Mouse (Mus musculus) fat pad, adult 2 months (tissue): ENCODE measurements at regions not wholly inside any gene's neighbourhood (a gene's known extent, or its start where the extent isn't known, plus 50 kb on each side); places are given as distances from the start of the nearest gene placed in this dataset.

ENCODE experiments used
- DNase-seq: peaks from one replicate; pipeline ENCODE4 v3.0.0-alpha.2; 2011; ENCODE audit warnings: low read depth, low spot score; ENCODE audit errors: extremely low read depth

- DNase-seq = no peak
Measured at GRCm38 (mm10) chr8:116314429-116315092, 190.2 kb upstream of the Dynlrb2 start.

GRCm38 (mm10) chr8:116298891-116299290 lies 205.9 kb upstream of the Dynlrb2 start:
- no peak for DNase-seq

GRCm38 (mm10) chr8:116290671-116291245 lies 214.0 kb upstream of the Dynlrb2 start:
- DNase-seq = no peak

GRCm38 (mm10) chr8:116289237-116289636 lies 215.5 kb upstream of the Dynlrb2 start:
- no peak for DNase-seq

- DNase-seq = no peak
Measured at GRCm38 (mm10) chr8:116283990-116284389, 220.8 kb upstream of the Dynlrb2 start.

DNA sequence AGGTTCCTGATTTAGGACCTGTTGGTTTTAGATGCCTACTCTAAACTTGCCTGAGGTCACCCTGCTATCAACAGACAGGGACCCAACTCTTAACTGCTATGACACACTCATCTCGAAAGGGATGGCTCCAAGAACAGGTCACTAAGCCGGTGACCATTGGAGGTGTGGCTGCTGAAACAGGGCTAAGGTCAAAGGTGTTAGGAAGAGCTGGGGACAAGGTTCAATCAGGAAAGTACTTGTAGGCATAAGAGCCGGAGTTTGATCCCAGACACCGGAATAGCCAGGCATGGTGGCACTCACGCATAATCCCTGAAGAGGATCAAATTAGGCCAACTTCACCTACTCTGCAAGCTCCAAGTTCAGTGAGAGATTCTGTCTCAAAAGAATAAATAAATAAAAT lies 222.4 kb upstream of the Dynlrb2 start:
- no peak for DNase-seq

DNA sequence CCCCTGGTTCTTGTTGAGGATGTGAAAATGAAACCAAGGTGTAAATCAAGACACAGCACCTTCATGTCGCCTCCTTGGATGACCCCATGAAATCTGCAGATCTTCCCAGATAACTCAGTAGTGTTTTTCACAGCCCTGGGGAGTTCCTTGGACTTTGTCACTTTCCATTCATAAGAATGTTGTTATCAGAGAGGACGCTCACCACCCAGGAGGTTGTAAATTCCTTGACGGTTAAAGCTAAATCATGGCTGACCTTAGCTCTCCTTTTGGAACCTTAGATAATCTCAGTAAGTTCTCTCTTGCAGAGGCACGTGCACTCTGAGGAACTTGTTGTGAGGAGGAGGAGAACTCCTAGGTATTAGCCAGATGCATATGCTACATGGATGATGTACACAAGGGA lies 229.8 kb upstream of the Dynlrb2 start:
- DNase-seq = no peak

DNA sequence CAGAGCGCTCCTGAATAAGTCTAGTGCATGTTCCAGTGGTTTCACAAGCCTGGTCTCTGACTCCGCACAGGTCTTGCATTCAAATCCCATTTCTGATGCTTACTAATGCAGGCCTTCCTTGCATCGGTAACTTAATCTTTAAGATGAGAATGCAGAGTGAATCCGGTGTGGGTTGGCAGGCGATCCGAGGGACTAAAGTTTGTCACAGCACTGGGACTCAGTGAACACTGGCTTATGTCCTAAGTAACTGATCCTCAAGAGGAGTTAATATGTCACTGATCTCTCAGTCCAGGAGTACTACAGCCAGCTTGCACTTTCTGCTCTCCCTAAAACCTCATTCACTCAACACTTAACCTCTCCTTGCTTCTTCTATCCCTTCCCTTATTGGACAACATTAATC lies 233.5 kb upstream of the Dynlrb2 start:
- DNase-seq = no peak

DNA sequence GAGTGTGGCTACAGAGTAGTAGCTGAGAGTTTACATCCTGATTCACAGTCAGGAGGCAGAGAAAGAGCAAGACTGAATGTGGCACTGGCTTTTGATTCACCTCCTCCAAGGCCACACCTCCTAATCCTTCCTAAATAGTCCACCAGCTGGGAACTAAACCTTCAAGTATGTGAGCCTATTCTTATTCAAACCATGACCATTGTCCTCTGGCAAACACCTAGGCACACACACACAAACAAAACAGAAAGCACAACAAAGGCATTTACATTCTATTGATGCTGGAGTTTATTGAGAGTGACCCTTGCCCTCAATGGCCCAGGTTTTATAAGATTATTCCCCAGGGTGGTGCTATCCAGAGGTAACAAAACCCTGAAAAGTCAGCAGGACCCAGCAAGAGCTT lies 235.4 kb upstream of the Dynlrb2 start:
- no peak for DNase-seq

DNA sequence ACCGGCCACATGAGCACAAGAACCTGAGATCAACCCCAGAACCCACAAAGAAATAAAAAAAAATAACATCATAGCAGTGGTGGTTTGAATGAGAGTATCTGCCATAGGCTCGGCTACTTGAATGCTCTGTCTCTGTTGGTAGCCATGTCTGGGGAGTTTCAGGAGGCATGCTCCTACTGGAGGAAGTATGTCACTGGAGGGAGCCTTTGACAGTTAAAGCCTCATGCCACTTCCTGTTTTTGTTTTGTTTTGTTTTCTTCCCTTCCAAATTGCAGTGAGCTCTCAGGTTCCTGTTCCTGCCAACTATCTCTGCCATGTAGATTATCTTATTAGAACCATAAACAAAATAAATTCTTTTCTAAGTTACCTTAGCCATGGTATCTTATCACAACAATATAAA lies 236.1 kb upstream of the Dynlrb2 start:
- no peak for DNase-seq

DNA sequence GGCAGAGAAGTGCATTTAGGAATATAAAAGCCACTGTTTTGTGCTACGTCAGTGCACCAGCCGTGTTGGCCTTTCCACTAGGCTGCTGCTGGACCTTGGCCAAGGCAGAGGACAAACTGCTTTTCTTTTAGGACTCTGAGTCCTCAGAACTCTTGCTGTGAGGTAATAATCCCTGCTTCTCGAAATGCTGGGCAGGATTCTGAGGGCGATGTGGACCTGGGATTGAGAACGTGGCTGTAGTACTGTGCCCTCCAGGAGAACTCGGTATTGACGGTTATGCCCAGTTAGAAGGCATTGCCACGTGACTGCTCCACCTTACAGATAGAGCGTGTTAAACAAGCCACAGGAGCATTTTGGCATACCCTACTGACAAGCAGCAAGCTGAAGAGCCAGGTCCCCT lies 236.6 kb upstream of the Dynlrb2 start:
- DNase-seq = no peak

- DNase-seq = no peak
Measured at GRCm38 (mm10) chr8:116267021-116267420, 237.8 kb upstream of the Dynlrb2 start.

DNA sequence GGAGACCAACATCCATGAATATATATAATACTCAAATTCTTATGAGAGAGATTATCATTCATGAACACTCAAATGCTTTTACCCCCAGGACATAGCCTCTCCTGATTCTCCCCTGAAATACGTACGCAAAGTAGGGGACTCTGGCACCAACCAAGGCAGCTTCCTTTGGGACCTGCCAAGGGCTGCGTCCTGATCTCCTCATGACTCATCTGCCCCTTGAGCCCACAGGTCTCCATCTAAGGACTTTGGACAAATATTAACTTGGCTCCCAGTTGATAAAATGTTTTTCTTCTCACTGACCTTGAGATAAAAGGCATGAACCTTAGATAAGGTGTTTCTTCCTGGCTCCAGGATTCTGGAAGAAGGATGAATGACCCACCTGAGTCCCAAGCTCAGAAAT lies 239.2 kb upstream of the Dynlrb2 start:
- no peak for DNase-seq

- DNase-seq = no peak
Measured at GRCm38 (mm10) chr8:116264078-116264477, 240.7 kb upstream of the Dynlrb2 start.

GRCm38 (mm10) chr8:116261286-116261685 lies 243.5 kb upstream of the Dynlrb2 start:
- DNase-seq = no peak

GRCm38 (mm10) chr8:116255398-116255797 lies 249.4 kb upstream of the Dynlrb2 start:
- no peak for DNase-seq

DNA sequence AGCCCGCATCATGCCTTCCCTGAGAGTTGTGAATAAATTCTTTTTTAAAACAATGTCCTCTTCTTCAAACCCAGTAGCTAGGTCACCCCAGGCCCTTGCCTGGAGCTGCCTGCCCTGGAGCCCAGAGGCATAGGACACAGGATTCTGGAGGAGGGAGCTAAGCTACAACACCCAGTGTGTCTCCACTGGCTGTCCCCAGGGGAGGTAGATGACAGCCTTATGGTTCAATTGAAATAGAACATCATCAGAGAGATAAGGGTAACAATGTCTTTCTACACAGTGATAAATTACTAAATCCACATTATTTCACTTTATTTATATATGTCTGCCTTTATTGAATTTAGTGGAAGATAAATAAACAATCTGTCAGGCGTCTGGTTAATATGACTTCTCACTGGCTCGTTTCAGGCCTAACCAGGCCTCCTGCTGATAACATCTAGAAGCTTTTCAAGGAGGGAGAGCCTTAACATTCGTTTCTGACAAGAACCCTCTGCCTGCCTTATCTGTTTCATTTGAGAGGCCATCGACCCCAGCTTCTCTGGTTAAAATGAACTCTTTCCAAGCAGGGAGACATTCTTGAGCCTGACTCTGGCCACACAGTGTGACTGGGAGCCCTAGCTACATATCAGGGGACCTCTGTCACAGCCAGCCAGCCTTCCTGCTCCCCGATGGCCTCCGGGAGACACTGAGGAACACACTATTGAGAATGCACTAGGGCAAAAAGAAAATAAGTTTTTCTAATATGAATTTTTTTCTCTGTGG lies 252.1 kb upstream of the Dynlrb2 start:
- no peak for DNase-seq

DNA sequence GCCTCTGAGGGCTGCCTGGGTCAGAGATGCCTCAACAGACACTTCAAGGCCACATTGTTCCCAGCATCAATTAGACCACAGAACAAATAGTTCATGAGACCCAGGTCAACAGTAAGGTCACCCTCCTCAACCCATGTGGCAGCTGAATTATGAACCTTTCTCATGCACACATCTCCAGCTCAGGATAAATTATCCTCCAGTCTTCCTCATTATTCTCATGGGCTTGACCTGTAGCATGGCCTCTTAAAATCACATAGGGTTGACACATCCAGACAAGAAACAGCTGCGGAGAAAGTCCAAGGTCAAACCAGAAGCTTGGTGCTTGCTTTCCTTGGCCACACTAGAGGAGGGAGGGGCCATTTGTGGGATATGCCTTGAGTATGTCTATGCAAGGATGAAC lies 256.4 kb upstream of the Dynlrb2 start:
- no peak for DNase-seq

DNA sequence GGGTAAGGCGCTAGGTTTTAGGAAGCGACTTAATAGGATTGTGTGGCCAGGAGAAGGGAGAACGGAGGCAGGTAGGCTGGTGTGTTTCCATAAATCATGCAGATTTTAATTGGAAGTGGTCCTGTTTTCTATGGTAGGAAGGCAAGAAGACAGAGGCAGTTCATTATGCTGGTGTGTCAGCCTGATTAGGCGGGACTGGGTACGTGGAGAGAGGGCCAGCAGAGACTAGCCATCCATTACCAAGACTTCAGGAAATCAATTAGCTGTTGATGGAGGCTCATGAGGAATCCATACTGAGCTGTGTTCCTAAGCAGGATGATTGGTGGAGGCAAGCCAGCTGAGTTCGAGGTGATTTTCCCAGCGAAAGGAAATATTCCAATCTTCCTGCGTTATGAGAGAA lies 261.3 kb upstream of the Dynlrb2 start:
- DNase-seq = no peak

- no peak for DNase-seq
Measured at GRCm38 (mm10) chr8:116242972-116243371, 261.8 kb upstream of the Dynlrb2 start.

- DNase-seq = no peak
Measured at GRCm38 (mm10) chr8:116241987-116242242, 262.9 kb upstream of the Dynlrb2 start.

GRCm38 (mm10) chr8:116241146-116241986 lies 263.4 kb upstream of the Dynlrb2 start:
- DNase-seq = no peak
